Mouse (Mus musculus) ovary, postnatal 10 days (tissue): Measurements from ENCODE around the gene B4galt2.

Experiments
- DNase-seq: peaks from one replicate; pipeline ENCODE4 v3.0.0; 2022; ENCODE audit warnings: low spot score

The B4galt2 gene

GRCm38 (mm10) chr4:117834845-117835530, 48.3 kb downstream of the B4galt2 start:
- DNase-seq, result peak; percentile 43

- DNase-seq, result no peak
Observed at GRCm38 (mm10) chr4:117834457-117834844, 48.8 kb downstream of the B4galt2 start, which contains the start of gene Slc6a9. TSS of gene Slc6a9 (plus strand) at chr4:117834506.

GRCm38 (mm10) chr4:117831920-117832691, 51.2 kb downstream of the B4galt2 start:
- no peak for DNase-seq

- DNase-seq, result no peak
Observed at GRCm38 (mm10) chr4:117831499-117831898, 51.8 kb downstream of the B4galt2 start.

- DNase-seq, result no peak
Observed at GRCm38 (mm10) chr4:117830801-117831200, 52.5 kb downstream of the B4galt2 start.

GRCm38 (mm10) chr4:117830124-117830551, 53.1 kb downstream of the B4galt2 start:
- peak; percentile 45 for DNase-seq

- DNase-seq, result peak; percentile 31
Observed at GRCm38 (mm10) chr4:117829260-117830123, 53.8 kb downstream of the B4galt2 start.

GRCm38 (mm10) chr4:117828572-117829145, 54.6 kb downstream of the B4galt2 start:
- DNase-seq, result no peak
